Mouse (Mus musculus) limb, embryonic 10.5 days (tissue): Measurements from ENCODE around the gene Pak6. TPM values are rescaled to one million over a fixed set of nuclear protein-coding genes. Genes with fewer than 3 reads are reported as not detected.

Experiments
- DNase-seq: peaks from one replicate; pipeline ENCODE4 v3.0.0-alpha.2; 2017; ENCODE audit warnings: low spot score
- H3K27ac ChIP-seq: fragments of 300-500 bp; sonication (generic); 2 replicates; pipeline ENCODE4 v1.5.1; 2016; ENCODE audit warnings: mild to moderate bottlenecking
- H3K27me3 ChIP-seq: fragments of 300-500 bp; sonication (generic); 2 replicates; pipeline ENCODE4 v1.6.1; 2016; ENCODE audit warnings: low read depth, mild to moderate bottlenecking; ENCODE audit not compliant: poor library complexity, severe bottlenecking
- H3K36me3 ChIP-seq: fragments of 300-500 bp; sonication (generic); 2 replicates; pipeline ENCODE4 v1.6.1; 2016; ENCODE audit warnings: mild to moderate bottlenecking, moderate library complexity
- H3K4me1 ChIP-seq: fragments of 300-500 bp; sonication (generic); 2 replicates; pipeline ENCODE4 v1.6.1; 2016
- H3K4me3 ChIP-seq: fragments of 300-500 bp; sonication (generic); 2 replicates; pipeline ENCODE4 v1.5.1; 2016; ENCODE audit warnings: mild to moderate bottlenecking, moderate library complexity
- H3K9me3 ChIP-seq: fragments of 300-500 bp; sonication (generic); replicated peaks from 2 replicates; pipeline ENCODE4 v1.6.1; 2016; ENCODE audit warnings: mild to moderate bottlenecking
- WGBS: fragments of 180-500 bp; shearing (Covaris S2); methylation state at CpG from one replicate; pipeline ENCODE4 v1.1.7; 2016; 5-methylcytosine and 5-hydroxymethylcytosine counted together
- polyA plus RNA-seq: library from polyadenylated mRNA; unstranded; fragments of >200 nt; fragmentation: Nextera tagmentation; extraction: Ambion mirVana; gene quantifications from 2 replicates; pipeline ENCODE4 v1.2.1, GENCODE M21; 2016

The Pak6 gene
- polyA plus RNA-seq, 1 experiment from 2014 or later: 0.65 TPM

DNA sequence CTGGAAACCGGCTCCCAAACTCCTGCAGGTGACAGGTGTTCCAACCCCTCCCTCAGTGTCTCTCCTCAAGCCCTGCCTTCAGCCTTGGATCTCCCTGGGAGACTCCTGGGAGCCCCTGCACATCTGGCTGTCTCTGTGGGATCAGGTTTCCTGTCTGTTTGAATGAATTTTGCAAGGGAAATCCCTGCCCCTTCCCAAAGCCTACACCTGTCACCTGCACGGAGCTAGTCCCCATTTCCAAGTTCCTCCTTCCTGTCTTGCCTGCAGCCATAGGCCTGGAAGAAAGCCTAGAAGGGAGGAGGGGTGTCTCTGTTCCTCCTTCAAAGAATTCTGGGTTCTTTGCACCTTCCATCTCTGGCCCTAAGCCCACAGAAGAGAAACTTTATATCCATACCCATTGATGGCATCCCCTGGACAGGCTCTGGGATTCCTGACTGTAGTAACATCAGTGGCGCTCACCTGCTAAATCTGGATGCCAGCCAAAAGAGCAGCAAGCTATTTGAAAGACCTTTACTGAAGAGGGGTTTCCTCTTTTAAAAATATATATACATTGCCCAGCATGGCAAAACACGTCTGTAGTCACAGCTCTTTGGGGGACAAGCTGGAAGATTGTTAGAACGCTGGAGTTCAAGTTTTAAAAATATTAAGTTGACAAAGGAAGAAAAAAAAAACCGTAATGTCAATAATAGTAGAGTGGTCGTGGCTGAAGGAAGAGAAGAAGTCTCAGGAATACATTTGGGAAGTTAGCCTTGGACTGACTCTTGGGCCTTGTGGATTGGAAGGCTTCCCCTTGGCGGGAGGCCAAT lies 66.9 kb downstream of the Pak6 start:
- Histone ChIP-seq H3K27me3 (peaks cover 67% of the 10 kb centered on the region), H3K9me3 (no peaks in the 10 kb centered on the region), H3K36me3 (no peaks in the 10 kb centered on the region), H3K4me1 (peaks cover 16% of the 10 kb centered on the region), H3K4me3 (no peak overlapping the region), H3K27ac (no peak overlapping the region)
- no peak for DNase-seq
- 29% methylated on average over 8 of the region's 8 CpGs for WGBS

DNA sequence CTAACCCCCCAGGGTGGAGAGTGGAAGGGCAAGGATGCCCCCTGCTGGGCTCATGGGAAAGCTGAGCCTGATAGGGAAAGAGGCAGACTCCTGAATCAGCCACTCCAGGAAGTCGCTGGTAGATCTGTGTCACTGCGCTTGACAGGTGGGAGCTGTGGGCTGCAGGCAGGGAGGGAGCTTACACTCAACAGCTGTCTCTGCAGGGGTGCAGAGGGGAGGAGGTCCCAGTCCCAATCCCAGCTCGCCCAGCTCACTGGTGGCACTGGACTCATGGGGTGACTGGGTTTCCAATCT lies 67.5 kb downstream of the Pak6 start:
- Histone ChIP-seq H3K4me3 (no peak overlapping the region), H3K9me3 (no peaks in the 10 kb centered on the region), H3K27me3 (peaks cover 63% of the 10 kb centered on the region), H3K27ac (no peak overlapping the region), H3K4me1 (peaks cover 16% of the 10 kb centered on the region), H3K36me3 (no peaks in the 10 kb centered on the region)
- no peak for DNase-seq
- 5% methylated on average over 3 of the region's 3 CpGs for whole genome bisulfite sequencing

DNA sequence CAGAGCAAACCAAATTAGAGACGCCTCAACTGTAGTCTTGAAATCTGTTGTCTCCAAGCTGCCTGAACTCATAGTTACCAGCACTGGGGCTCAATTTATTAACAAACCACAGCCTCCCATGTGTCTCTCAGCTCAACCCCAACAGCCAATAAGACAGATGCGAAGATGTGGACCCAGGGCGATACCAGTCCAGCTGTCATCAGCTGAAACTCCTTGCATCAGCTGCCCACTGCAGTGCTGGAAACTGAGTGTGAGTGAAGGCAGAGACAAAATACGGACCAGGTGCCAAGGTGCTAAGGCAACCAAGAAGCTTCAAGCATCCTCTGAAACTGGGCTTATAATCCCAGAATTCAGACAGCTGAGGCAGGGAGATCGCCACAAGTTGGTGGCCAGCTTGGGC lies 68.9 kb downstream of the Pak6 start:
- H3K27ac ChIP-seq: no peak overlapping the region
- H3K9me3 ChIP-seq: no peaks in the 10 kb centered on the region
- peaks cover 16% of the 10 kb centered on the region for H3K4me1 ChIP-seq
- no peak for DNase-seq
- no peaks in the 10 kb centered on the region for H3K36me3 ChIP-seq
- peaks cover 62% of the 10 kb centered on the region for H3K27me3 ChIP-seq
- no peak overlapping the region for H3K4me3 ChIP-seq
- WGBS: 92% methylated on average over 5 of the region's 5 CpGs

DNA sequence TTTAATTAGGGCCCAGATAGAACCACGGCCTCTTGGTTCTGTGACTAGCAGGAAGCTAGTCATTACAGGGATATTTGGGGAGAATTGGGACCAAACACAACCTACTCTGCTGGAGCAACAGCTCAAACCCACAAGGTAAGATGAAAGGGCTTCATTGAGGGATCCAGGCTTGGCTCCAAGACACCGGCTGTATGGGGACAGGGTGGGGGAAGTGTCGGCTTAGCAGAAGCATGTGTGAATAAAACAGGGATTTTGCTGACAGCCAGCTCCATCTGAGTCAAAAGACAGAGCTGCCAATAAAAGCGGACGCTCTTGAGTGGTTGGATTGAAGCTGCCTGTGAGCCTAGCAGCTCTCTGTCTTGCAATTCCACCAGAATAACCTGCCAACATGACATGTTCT lies 70.2 kb downstream of the Pak6 start:
- H3K4me3 ChIP-seq: no peak overlapping the region
- H3K27me3 ChIP-seq: peaks cover 49% of the 10 kb centered on the region
- DNase-seq: no peak
- H3K4me1 ChIP-seq: peaks cover 10% of the 10 kb centered on the region
- no peak overlapping the region for H3K27ac ChIP-seq
- H3K9me3 ChIP-seq: no peaks in the 10 kb centered on the region
- 59% methylated on average over 5 of the region's 5 CpGs for WGBS
- no peaks in the 10 kb centered on the region for H3K36me3 ChIP-seq

DNA sequence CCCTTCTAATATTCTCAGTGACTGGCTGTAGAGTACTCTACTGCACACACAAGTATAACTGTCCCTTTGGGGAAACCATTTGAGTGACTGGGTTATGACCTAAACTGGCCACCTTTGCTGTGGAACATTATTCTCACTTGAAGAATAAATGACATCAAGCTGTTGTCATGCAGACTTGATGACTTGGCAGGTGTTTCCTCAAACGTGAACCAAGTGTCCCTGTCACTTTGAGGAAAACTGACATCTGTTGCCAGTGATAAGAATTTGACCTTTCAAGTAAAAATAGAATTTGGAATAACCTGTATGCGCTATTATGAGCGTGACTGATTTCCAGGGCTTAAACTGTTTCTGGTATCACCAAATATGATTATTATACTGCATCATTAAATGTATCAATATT lies 77.2 kb downstream of the Pak6 start:
- DNase-seq: no peak
- Histone ChIP-seq H3K9me3 (no peaks in the 10 kb centered on the region), H3K36me3 (no peaks in the 10 kb centered on the region), H3K4me1 (peaks cover 10% of the 10 kb centered on the region), H3K27me3 (peaks cover 34% of the 10 kb centered on the region), H3K4me3 (no peak overlapping the region), H3K27ac (no peak overlapping the region)
- WGBS: 70% methylated on average over 3 of the region's 3 CpGs

DNA sequence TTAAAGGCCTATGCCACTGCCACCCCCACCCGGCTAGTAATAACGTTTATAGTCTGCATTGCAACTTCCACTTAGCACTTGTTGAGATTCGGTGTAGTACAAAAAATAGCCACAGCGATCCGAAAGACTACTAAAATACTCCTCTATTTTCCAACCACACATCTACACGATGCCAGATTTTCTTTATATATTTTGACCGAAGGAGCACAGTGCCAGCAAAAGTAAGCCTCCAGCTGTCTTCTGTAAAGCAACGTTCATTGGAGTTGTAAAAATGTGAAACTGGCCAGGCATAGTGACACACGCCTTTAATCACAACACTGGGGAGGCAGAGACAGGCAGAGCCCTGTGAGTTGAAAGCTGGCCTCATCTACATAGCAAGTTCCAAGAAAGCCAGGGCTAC lies 78.1 kb downstream of the Pak6 start:
- H3K9me3 ChIP-seq: no peaks in the 10 kb centered on the region
- H3K4me1 ChIP-seq: peaks cover 16% of the 10 kb centered on the region
- H3K27me3 ChIP-seq: peaks cover 32% of the 10 kb centered on the region
- DNase-seq: no peak
- no peak overlapping the region for H3K4me3 ChIP-seq
- 72% methylated on average over 9 of the region's 9 CpGs for WGBS
- no peaks in the 10 kb centered on the region for H3K36me3 ChIP-seq
- H3K27ac ChIP-seq: no peak overlapping the region

DNA sequence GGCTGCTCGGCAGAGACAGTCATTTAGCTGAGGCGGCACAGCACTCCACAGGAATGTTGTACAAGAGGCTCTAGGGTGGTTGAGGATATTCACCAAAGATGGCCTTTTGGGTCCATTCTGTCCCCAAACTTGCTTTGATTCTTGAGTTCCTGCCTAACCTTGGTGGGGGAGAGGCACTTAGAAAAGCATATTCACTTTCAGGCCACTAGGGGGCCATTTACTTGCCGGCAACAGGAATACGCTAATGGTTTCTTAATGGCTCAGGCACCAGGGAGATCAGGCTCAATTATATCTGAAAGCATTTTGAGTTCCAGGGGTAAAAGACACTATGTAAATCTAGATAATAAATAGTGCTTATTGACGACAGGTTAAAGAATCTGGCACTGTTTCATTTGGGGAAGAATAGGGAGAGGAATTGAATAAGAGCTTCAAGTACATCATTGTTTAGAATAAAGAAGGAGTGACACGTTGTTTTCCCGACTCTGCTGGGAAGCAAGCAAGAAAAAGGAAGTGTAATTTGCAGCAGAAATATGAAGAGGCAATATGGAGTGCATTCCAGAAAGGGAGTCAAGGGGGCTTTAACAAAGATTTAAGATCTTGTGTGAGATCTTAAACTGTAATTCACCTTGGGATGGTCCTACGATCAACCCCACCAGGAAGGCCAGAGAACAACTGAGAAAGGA lies 80.3 kb downstream of the Pak6 start:
- 29% methylated on average over 8 of the region's 8 CpGs for WGBS
- no peak overlapping the region for H3K4me3 ChIP-seq
- H3K9me3 ChIP-seq: no peaks in the 10 kb centered on the region
- peaks cover 34% of the 10 kb centered on the region for H3K4me1 ChIP-seq
- DNase-seq: peak; percentile 40
- no peaks in the 10 kb centered on the region for H3K36me3 ChIP-seq
- no peak overlapping the region for H3K27ac ChIP-seq
- peaks cover 52% of the 10 kb centered on the region for H3K27me3 ChIP-seq

DNA sequence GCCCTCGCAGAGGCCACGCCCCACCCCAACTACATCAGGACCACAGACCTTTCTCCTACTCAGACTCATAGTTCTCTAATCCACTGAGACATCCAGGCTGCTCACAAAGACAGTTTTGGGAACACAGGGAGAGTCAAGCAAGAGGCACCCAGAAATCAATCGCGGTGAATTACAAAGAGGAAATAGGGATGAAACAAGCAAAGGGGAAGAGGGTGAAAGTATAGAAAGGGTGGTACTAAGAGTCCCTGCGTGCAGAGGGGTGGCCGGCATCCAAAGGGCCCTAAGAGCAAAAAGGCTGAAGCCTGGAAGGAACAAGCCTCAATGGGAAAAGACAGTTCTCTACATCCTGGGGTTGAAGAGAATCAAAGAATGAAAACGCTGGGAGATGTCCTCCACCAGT lies 81.5 kb downstream of the Pak6 start:
- no peak for DNase-seq
- H3K27ac ChIP-seq: no peak overlapping the region
- WGBS: 8% methylated on average over 7 of the region's 7 CpGs
- peak overlapping the region; percentile 90; the same call in 1 of the 2 replicates for H3K4me3 ChIP-seq
- H3K36me3 ChIP-seq: 0 out of 2 replicates have a peak, but pooled peaks cover 4% of the 10 kb centered on the region
- peaks cover 44% of the 10 kb centered on the region for H3K4me1 ChIP-seq
- no peaks in the 10 kb centered on the region for H3K9me3 ChIP-seq
- H3K27me3 ChIP-seq: peaks cover 62% of the 10 kb centered on the region

DNA sequence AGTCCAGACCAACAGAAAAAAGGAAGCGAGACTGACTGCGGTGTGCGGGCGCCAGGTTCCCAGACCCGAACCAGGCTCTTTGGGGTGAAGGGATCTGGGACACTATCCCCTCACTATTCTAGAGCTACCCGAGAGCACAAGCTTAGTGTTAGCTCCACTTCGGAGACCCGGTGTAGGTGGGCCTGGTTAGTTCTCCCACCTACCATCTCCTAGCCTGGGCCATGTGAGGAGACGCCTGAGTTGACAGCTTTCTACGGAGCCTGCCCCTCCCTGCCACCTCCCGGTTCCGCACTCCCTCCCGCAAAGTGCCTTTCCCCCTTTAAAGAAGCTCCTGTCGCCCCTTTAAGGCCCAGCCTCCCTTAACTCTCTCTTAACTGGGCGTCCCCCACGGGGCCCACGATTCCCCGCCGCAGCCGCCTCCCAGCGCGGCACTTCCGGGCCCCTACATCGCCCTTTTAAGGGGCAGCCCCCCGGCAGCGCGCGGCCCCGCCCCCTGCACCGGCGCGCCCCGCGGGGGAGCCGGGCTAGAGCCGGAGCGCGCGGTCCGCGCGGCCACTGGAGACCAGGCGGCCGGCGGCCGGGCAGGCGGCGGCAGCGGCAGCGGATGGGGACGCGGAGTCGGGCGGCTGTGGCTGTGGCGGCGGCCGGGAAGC lies 82.3 kb downstream of the Pak6 start, which contains the start of gene Inafm2:
Gene Inafm2, plus strand, starts transcription at position 527 of the 653 bp plus-strand sequence.
- 16% methylated on average over 57 of the region's 57 CpGs for WGBS
- peak within 1 kb of the TSS; percentile 90 for H3K4me3 ChIP-seq
- peaks cover 62% of the 10 kb centered on the region for H3K27me3 ChIP-seq
- H3K27ac ChIP-seq: peak within 1 kb of the TSS; percentile 89
- H3K36me3 ChIP-seq: 0 out of 2 replicates have a peak, but pooled peaks cover 4% of the 10 kb centered on the region
- peaks cover 50% of the 10 kb centered on the region for H3K4me1 ChIP-seq
- no peaks in the 10 kb centered on the region for H3K9me3 ChIP-seq
- peak; percentile 94 for DNase-seq

DNA sequence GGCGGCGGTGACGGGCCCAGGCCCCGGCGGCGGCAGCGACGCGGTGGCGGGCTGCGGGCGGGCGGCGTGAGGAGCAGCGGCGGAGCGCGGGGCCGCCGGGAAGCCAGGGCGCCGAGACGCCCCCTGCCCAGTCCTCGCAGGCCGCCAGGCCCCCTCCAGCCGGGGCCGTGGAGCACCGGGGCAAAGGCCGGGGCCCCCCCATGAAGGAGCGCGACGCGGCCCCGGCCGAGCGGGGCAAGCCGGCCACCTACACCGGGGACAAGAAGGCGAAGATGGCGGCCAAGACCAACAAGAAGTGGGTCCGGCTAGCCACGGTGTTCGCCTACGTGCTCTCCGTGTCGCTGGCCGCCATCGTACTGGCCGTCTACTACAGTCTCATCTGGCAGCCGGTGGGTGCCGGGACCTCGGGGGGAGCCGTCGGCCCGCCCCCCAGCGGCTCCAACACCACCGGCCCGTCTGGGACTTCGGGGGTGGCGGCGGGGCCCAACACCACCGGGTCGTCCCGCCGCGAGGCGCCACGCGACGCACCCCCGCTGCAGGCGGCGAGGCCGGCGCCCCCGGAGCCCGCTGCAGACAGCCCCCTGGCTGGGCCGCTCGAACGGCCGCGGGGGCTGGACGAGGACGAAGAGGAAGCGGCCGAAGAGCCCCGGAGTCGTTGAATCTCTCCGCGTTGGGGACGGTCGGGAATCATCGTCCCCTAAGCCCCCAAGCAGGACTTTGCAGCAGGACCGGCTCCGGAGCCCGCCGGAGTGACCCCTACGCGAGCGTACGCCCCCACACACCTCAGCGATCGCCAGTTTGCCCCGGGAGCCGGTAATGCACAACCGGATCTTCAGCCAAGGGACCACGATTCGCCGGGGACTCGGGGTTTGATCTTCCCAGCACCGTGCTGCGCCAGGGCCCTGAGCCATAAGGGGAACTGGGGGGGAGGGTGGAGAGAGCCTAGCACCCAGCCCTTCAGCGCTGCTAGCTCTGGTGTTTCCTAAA lies 83.1 kb downstream of the Pak6 start:
- H3K4me3 ChIP-seq: peak overlapping the region; percentile 90
- peaks cover 53% of the 10 kb centered on the region for H3K4me1 ChIP-seq
- DNase-seq: peak; percentile 66
- peak overlapping the region; percentile 89 for H3K27ac ChIP-seq
- H3K36me3 ChIP-seq: 0 out of 2 replicates have a peak, but pooled peaks cover 4% of the 10 kb centered on the region
- H3K9me3 ChIP-seq: no peaks in the 10 kb centered on the region
- WGBS: 6% methylated on average over 113 of the region's 113 CpGs
- peaks cover 62% of the 10 kb centered on the region for H3K27me3 ChIP-seq

DNA sequence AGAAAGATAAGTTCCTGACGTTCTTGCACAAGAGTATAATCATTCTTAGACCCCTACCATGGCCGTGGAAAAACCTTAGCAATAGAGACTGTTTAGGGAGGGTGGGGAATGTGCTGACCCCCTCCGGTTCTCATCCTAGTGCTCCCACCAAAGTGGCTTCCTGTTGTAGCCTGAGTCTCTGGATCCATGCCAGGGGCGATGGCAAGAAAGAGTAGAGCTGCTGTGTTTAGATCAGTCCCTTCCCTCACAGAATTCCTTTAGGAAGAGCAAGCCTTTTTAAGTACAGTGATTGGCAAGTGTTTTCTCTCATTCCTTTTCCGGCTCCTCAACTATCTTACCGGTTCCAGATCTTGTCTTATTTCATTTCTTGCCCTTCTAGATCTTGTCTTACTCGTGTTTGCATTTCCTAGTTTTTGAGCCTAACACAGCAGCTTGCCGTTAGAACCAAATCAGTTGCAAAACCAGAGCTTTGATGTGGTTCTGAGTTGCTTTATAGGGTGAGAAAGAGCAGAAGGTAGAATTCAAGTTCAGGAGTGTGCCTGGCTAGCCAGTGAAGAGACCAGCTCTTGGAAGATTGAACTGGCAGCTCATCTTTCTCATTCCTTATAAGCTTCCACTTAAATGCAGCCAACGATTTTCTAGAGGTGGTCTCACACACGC lies 84.3 kb downstream of the Pak6 start:
- 46% methylated on average over 10 of the region's 10 CpGs for WGBS
- no peak for DNase-seq
- Histone ChIP-seq H3K27ac (no peak overlapping the region), H3K27me3 (peaks cover 57% of the 10 kb centered on the region), H3K4me1 (peaks cover 59% of the 10 kb centered on the region), H3K36me3 (0 out of 2 replicates have a peak, but pooled peaks cover 4% of the 10 kb centered on the region), H3K9me3 (no peaks in the 10 kb centered on the region), H3K4me3 (peak overlapping the region; percentile 90)
